Mouse (Mus musculus) cerebellum, adult 9-11 months (tissue): ENCODE measurements around the gene Armcx4.
"Not testable (repeated sequence)": the region's sequence is repeated elsewhere in the genome, so short reads cannot be mapped to it uniquely, and the experiment has no call there.

Experiments used
- DNase-seq: peaks from one replicate; pipeline ENCODE4 v3.0.0; 2022

Armcx4 gene

DNA sequence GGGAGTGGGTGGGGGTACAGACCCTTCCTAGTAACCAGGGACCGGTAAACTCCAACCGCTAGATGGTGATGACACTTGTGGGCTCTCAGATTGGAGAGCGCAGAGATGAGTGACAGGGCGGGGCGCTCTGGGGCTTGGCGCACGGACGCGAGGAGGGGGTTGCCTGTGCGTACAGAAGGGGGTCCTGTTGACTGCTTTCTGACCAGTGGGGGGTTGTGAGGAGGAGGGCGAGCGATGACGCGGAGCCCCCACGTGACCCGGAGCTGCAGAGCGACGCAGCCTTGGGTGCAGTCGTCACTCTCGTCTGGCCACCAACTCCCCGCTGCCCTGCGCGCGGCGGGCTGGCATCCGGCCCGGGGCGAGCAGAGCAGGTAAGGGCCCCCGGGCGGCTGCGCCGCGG is at the start of gene Armcx4:
Gene Armcx4 (plus strand): TSS at position 253 of the 400 bp plus-strand sequence.
- DNase-seq = peak; percentile 85

GRCm38 (mm10) chrX:134641000-134641760 is 45.1 kb upstream of the Armcx4 start:
- DNase-seq = no peak

- no peak for DNase-seq
Measured at GRCm38 (mm10) chrX:134646338-134646737, 40.0 kb upstream of the Armcx4 start.

DNA sequence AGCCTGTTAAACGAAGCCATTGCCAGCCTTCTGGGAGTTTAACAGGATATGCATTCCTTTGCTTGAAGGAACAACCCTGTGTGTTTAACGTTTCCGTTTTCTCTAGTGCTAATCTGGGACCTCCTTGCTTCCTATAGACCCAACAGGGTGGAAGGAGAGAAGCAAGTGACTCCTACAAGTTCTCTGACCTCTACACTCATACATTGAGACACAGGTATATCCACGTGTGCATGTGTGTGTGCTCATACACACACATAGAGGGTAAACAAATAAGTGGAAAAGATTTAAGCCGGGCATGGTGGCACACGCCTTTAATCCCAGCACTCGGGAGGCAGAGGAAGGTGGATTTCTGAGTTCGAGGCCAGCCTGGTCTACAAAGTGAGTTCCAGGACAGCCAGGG is 38.9 kb upstream of the Armcx4 start:
- DNase-seq = no peak

DNA sequence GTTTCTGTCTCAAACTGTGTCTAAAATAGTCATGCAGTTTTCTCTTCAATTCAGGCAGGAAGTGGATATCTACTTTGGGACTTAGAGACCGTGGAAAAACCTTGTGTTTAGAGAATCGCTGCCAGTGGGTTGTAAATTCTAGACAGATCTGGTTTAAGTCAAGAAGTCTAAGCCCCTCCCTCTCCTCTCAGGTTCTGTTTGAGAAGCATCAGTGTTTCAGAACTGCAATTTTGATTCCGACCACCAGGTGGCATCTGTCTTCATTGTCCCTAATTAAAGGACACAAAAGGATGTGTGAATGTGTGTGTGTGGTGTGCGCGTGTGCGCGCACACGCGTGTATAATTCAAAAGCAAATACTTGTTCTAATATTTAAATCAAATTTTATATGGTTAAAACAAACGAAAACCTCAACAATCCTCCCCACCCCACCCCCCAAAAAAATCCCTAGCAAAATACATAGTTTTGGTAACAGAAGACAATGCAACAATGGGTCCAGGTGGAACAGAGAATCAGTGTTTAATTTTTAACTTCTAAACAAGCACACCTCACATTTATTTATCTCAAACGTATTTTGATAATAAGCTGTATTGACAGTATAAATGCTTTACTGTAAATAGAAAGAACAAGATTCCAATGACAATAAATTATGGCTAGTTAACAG is 38.2 kb upstream of the Armcx4 start:
- peak; percentile 63 for DNase-seq

DNA sequence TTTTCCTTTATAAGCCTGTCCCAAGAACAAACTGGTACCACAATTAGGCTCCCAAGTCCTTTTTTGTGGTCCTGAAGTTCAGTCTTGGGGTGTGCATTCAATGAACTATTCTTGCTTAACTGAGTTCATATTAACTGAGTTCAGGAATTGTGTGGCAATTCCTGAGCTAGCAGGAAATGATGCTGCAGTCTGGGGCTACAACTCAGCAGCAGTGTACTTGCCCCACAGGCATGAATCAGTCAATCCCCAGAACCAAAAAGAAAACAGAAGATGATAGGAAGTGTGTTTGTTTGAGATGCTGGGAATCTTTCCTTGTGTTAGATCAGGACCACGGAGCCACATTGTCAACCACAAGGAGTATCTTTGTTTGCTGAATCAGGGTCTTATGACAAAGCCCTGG is 34.3 kb upstream of the Armcx4 start:
- no peak for DNase-seq

DNA sequence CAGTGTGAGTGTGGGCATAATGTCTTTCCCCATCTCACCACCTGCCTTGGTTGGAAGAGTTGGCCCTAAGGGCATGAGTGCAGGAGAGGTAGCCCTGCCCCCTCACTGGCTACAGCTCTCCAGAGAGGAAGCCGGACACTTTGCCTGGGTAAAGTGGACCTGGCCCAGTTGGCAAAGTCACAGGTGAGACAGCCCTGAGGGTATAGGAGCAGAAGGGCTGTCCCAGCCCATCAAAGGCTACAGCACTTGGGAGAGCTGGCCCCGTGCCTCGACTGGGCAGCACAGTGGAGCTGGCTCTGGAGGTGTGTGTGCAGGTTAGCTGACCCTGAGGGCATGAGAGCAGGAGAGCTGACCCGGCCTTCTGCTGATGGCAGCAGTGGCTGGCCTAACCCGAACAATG is 24.7 kb upstream of the Armcx4 start:
- DNase-seq = peak; percentile 23

- DNase-seq = no peak
Measured at GRCm38 (mm10) chrX:134675022-134675421, 11.3 kb upstream of the Armcx4 start.

DNA sequence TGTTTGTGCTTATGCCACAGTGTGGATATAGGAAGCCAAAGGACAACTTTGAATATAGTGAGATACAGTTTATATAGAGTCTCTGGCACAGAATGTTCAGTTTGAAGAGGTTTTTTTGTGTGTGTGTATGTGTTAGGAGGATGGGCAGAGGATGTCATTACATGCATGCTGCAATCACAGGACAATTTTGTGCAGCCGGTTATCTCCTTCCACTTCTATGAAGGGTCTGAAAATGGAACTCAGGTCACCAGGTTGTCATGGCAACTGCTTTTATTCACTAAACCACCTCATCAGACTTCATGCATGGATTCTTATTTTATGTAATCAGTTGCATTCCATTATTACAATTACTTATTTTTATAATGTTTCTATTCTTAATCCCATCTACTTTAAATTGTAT is 10.4 kb upstream of the Armcx4 start:
- no peak for DNase-seq

DNA sequence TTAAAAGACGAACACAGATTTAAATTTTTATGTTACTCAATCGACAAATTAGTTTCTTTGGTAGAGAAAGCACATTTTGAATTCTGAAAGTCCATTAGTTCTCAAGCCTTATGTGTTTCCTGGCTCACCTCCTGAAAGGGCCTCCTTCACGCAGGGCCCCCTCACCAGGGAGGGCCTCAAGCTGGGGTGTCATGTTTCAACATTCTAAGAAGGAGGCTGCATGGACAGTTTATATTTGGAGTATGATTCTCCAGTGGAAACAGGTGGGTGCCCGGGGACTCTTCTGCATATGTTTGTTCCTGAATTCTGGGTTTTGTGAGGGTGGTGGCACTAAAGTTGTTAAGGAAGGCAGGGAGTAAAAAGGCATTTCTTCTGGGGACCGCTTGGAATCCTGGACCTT is 1.4 kb upstream of the Armcx4 start:
- DNase-seq = no peak

DNA sequence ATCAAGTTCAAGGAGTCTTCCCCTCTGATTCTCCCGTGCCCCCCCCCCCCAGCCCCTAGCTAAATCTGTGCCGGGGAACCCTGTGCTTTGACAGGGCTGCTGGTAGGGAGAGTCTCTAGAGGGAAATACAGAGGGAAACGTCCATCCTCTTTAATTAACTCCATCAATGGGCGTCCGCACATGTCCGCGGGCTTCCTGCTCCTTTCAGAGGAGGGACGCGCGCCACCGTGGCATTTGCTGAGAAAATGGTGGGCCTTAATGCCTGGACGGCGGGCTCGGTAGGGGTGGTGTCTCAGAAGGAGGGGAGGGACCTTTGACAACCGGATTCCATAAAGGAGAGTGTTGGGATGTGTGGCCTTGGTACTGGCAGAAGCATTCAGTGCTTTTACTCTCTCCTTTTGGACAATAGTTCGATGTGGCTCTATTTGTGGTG is 436 bp downstream of the Armcx4 start:
- DNase-seq = peak; percentile 54

- DNase-seq = no peak
Measured at GRCm38 (mm10) chrX:134689676-134690075, 3.4 kb downstream of the Armcx4 start.

DNA sequence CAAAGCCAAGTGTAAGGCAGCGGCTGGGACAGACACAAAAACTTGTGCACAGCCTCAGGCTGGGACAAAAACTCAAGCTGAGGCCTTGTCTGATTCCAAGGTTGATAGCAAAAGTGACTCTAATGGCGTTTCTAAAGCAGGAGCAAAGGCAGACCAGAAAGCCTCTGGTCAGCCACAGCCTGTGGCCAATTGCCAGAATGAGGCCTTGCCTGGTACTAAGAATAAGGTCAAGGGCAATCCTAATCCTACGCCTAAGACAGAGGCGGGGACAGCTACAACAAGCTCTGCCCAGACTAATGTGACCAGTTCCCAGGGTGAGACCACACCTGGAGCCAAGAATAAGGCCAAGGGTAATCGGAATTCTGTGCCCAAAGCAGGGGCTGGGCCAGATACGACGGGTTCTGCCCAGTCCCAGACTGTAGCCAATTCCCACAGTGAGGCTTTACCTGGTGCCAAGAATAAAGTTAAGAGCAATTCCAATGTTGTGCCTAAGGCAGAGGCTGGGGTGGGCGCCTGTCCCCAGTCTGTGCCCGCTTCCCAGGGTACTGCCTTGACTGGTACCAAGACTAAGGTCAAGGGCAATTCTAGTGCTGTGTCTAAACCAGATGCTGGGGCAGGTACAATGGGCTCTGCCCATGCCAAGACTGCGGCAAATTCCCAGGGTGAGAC is 4.7 kb downstream of the Armcx4 start:
- no peak for DNase-seq

GRCm38 (mm10) chrX:134691540-134691935 is 5.2 kb downstream of the Armcx4 start:
- DNase-seq = no peak

GRCm38 (mm10) chrX:134716863-134717262 is 30.5 kb downstream of the Armcx4 start:
- DNase-seq = no peak

DNA sequence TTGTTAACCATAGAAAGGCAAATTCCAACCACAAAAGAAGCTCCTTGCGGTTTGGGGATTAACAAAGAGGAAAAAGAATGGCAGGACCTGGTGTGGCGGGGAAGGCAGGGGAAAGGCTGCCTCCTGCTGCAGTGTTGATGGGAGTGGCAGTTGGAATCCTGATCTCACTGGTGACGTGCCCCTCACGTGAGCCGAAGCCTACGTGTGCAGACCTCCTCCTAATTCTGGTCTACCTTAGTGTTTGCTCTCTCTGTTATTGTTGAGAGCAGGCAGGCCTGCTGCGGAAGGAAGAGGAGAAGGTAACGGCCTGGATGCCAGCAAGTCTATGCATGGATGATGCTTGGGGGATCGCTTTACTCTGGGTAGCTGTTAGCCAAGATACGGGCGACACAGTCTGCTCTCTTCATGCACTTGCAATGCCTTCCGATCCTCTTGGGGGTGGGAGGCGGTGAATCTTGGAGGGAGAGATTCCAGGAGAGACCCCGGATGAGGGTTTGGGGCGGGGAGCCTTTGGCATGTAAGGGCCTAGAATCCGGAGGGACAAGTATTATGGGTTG is 31.5 kb downstream of the Armcx4 start, which contains the start of gene Armcx1:
Gene Armcx1 (plus strand): TSS at position 212 of the 557 bp plus-strand sequence.
- DNase-seq = peak; percentile 81

- peak; percentile 66 for DNase-seq
Measured at GRCm38 (mm10) chrX:134718524-134718923, 32.2 kb downstream of the Armcx4 start.

- DNase-seq = not testable (repeated sequence)
Measured at GRCm38 (mm10) chrX:134723762-134724161, 37.4 kb downstream of the Armcx4 start.

GRCm38 (mm10) chrX:134729778-134730177 is 43.5 kb downstream of the Armcx4 start:
- no peak for DNase-seq

DNA sequence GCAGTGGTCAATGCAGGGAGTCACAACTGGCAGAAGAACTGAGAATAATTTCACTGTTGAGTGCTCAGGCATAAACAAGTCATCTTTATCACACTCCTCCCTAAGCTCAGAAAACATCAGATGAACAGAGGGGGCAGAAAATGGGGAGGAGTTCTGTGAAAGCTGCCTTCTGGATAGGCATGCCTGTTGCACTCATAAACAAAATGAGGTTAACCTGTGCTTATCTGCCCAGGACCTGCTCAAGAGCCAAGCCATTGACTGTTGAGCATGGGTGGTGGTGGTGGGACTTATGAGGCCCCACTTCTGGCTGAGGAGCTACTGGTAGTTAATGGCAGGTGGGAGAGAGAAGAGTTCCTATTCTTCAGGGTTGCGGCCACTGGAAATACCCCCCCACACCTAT is 51.5 kb downstream of the Armcx4 start:
- no peak for DNase-seq

DNA sequence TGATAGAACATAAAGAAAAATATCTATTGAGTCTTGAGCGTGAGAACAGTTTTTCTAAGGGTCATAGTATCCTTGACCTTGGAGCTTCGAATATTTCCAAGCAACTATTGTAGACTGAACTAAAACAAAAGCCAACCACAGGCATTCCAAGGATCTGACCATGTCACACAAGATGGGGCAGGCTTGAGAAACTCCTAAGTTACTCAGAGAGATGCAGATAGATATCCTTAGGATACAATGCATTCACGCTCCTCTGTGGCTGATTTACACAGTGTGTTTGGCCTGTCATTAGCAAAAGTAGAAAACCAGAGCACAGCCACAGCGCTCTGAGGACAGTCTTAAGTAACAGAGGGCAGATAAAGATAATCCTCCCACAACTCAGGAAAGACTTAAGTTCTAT is 52.8 kb downstream of the Armcx4 start:
- no peak for DNase-seq

DNA sequence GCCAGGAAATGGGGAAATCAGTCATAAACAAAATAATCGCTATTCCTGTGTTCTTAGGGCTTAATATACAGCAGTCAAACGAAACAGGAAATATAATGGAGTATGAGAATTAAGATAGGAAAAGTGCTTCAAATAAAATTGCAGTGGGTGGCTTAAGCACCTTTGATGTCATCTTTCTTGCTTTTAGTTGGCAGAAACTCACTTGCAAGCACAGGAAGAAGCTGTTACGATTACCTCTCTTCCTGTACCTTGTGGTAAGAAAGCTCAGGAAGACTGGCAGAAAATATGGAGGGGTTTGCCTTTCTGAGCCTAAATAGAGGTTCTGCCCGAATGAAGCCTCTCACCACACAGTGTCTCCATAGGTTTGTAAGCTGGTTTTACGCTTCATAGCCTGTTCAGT is 55.5 kb downstream of the Armcx4 start:
- no peak for DNase-seq
